Mouse (Mus musculus) brain, embryonic 14.5 days (tissue): ENCODE measurements around the gene Mageb2.
"Not testable (repeated sequence)": the region's sequence is repeated elsewhere in the genome, so short reads cannot be mapped to it uniquely, and the experiment has no call there.

Experiments used
- CTCF ChIP-seq: fragments of 200-500 bp; IDR thresholded peaks from 2 replicates; pipeline ENCODE4 v1.5.1; 2012; ENCODE audit warnings: inconsistent platforms, mild to moderate bottlenecking, moderate library complexity, borderline replicate concordance; ENCODE audit not compliant: insufficient read depth, insufficient read length; ENCODE audit errors: extremely low read depth
- POLR2A ChIP-seq: fragments of 200-500 bp; IDR thresholded peaks from 2 replicates; pipeline ENCODE4 v1.6.1; 2012; ENCODE audit warnings: mild to moderate bottlenecking, inconsistent platforms, borderline replicate concordance; ENCODE audit not compliant: poor library complexity, insufficient read depth, insufficient read length, severe bottlenecking; ENCODE audit errors: extremely low read depth

- TF ChIP-seq CTCF, POLR2A: not testable (repeated sequence)
Observed at GRCm38 (mm10) chrX:91313256-91313655, 18.2 kb upstream of the Mageb2 start.
